Mouse (Mus musculus) liver, embryonic 14.5 days (tissue): ENCODE measurements at regions not wholly inside any gene's neighbourhood (a gene's known extent, or its start where the extent isn't known, plus 50 kb on each side); places are given as distances from the start of the nearest gene placed in this dataset.

Source experiments
- ATAC-seq: fragments of 200-750 bp; cut with Nextera tagmentation; 2 replicates; pipeline ENCODE4 v1.8.0; 2017; ENCODE audit warnings: moderate number of reproducible peaks, mild to moderate bottlenecking, moderate library complexity; ENCODE audit not compliant: insufficient read depth
- DNase-seq, 3 experiments: peaks; one replicate each; pipeline ENCODE4 v3.0.0-alpha.2; 2012 to 2013; ENCODE audit warnings: low read depth in 3 of 3, low spot score in 3 of 3
- H3K27ac ChIP-seq: fragments of 300-500 bp; sonication (generic); 2 replicates; pipeline ENCODE4 v1.5.1; 2014; ENCODE audit warnings: moderate library complexity, mild to moderate bottlenecking, control low read depth, inconsistent platforms
- H3K27me3 ChIP-seq: fragments of 300-500 bp; sonication (generic); 2 replicates; pipeline ENCODE4 v1.6.1; 2014; ENCODE audit warnings: mild to moderate bottlenecking, low read length, moderate library complexity; ENCODE audit not compliant: control insufficient read depth, insufficient read depth
- H3K36me3 ChIP-seq: fragments of 300-500 bp; sonication (generic); replicated peaks from 2 replicates; pipeline ENCODE4 v1.6.1; 2014; ENCODE audit warnings: low read depth; ENCODE audit not compliant: control insufficient read depth, insufficient read depth
- H3K4me1 ChIP-seq, 2 experiments: fragments of 200-500 bp in 1 of 2; fragments of 300-500 bp in 1 of 2; sonication (generic) in 1 of 2; replicated peaks; 2 replicates each; pipeline ENCODE4 v1.6.1; 2012 to 2014; ENCODE audit warnings: antibody characterized with exemption in 1 of 2, inconsistent platforms in 1 of 2, low read length in 1 of 2; ENCODE audit not compliant: control insufficient read depth in 2 of 2, insufficient read depth in 2 of 2
- H3K4me2 ChIP-seq: fragments of 300-500 bp; sonication (generic); 2 replicates; pipeline ENCODE4 v1.6.1; 2014; ENCODE audit warnings: low read depth, mild to moderate bottlenecking, control low read depth, moderate library complexity
- H3K4me3 ChIP-seq, 2 experiments: fragments of 200-500 bp in 1 of 2; fragments of 300-500 bp in 1 of 2; sonication (generic) in 1 of 2; 2 replicates each; pipeline ENCODE4 v1.5.1; 2012 to 2014; ENCODE audit warnings: low read depth in 2 of 2, low read length in 2 of 2, mild to moderate bottlenecking in 2 of 2, control low read depth in 1 of 2, inconsistent platforms in 1 of 2, moderate library complexity in 1 of 2; ENCODE audit not compliant: insufficient read depth in 1 of 2
- H3K9ac ChIP-seq: fragments of 300-500 bp; sonication (generic); replicated peaks from 2 replicates; pipeline ENCODE4 v1.6.1; 2014; ENCODE audit warnings: mild to moderate bottlenecking, control low read depth, moderate library complexity
- H3K9me3 ChIP-seq: fragments of 300-500 bp; sonication (generic); 2 replicates; pipeline ENCODE4 v1.6.1; 2016; ENCODE audit warnings: low read length, mixed read lengths; ENCODE audit not compliant: control insufficient read depth
- CTCF ChIP-seq: IDR thresholded peaks from 2 replicates; pipeline ENCODE4 v1.5.1; 2016; ENCODE audit warnings: antibody characterized with exemption, low read depth, control low read depth
- EP300 ChIP-seq: IDR thresholded peaks from 2 replicates; pipeline ENCODE4 v1.6.1; 2016; ENCODE audit warnings: antibody characterized with exemption, low read depth
- WGBS: fragments of 180-500 bp; shearing (Covaris S2); extraction: QIAGEN DNeasy Blood & Tissue Kit; methylation state at CpG from one replicate; pipeline ENCODE4 v1.1.7; 2014; ENCODE audit not compliant: insufficient replicate concordance; 5-methylcytosine and 5-hydroxymethylcytosine counted together

DNA sequence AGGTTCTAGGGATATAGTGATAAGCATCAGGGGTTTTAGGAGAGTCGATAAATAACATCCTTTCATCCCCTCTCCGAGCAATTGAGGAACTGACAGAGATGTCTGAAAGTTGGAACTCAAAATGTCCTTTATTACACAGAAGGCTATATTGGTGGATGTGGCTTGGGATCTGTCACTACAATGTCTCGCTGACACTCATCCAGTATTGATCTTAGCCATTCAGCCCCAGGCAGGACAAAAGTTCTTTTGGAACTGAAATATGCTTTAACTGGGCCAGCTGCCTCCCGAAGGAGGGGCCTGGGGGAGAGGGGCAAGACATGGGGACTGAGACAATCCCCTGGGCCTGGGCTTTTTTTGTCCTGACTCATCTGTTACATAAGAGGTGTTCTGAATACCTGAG, 85.2 kb upstream of the Atp6ap2 start:
- no peak overlapping the region for H3K27ac ChIP-seq
- H3K4me1 ChIP-seq: no peaks in the 10 kb centered on the region
- TF ChIP-seq CTCF (no peak), EP300 (no peak)
- no peak overlapping the region for H3K9ac ChIP-seq
- no peaks in the 10 kb centered on the region for H3K36me3 ChIP-seq
- no peaks in the 10 kb centered on the region for H3K9me3 ChIP-seq
- WGBS: 49% methylated on average over 4 of the region's 4 CpGs
- DNase-seq: no peak
- no peaks in the 10 kb centered on the region for H3K27me3 ChIP-seq
- H3K4me2 ChIP-seq: no peak overlapping the region
- no peak for ATAC-seq
- no peak overlapping the region for H3K4me3 ChIP-seq

- H3K9ac ChIP-seq: no peak overlapping the region
- TF ChIP-seq EP300 (no peak), CTCF (no peak)
- H3K4me1 ChIP-seq: no peaks in the 10 kb centered on the region
- H3K27ac ChIP-seq: no peak overlapping the region
- no peak for DNase-seq
- no peak for ATAC-seq
- no peaks in the 10 kb centered on the region for H3K36me3 ChIP-seq
- H3K27me3 ChIP-seq: no peaks in the 10 kb centered on the region
- no peaks in the 10 kb centered on the region for H3K9me3 ChIP-seq
- no peak overlapping the region for H3K4me3 ChIP-seq
- no peak overlapping the region for H3K4me2 ChIP-seq
- WGBS: 44% methylated on average over 1 of the region's 1 CpGs
These were observed 84.0 kb upstream of the Atp6ap2 start for GRCm38 (mm10) chrX:12503581-12503980.

- H3K27ac ChIP-seq: no peak overlapping the region
- TF ChIP-seq CTCF: no peak
- no peak for TF ChIP-seq EP300
- no peaks in the 10 kb centered on the region for H3K9me3 ChIP-seq
- DNase-seq (no peak), ATAC-seq (no peak)
- WGBS: 59% methylated on average over 3 of the region's 3 CpGs
- no peak overlapping the region for H3K4me3 ChIP-seq
- H3K4me1 ChIP-seq: no peaks in the 10 kb centered on the region
- H3K9ac ChIP-seq: no peak overlapping the region
- H3K36me3 ChIP-seq: no peaks in the 10 kb centered on the region
- no peak overlapping the region for H3K4me2 ChIP-seq
- no peaks in the 10 kb centered on the region for H3K27me3 ChIP-seq
These were observed 76.5 kb upstream of the Atp6ap2 start for GRCm38 (mm10) chrX:12511119-12511518.

- H3K4me2 ChIP-seq: no peak overlapping the region
- H3K4me1 ChIP-seq: no peaks in the 10 kb centered on the region
- ATAC-seq: no peak
- H3K9me3 ChIP-seq: no peaks in the 10 kb centered on the region
- H3K4me3 ChIP-seq: no peak overlapping the region
- H3K27ac ChIP-seq: no peak overlapping the region
- H3K9ac ChIP-seq: no peak overlapping the region
- WGBS: 80% methylated on average over 3 of the region's 3 CpGs
- TF ChIP-seq EP300: no peak
- no peak for TF ChIP-seq CTCF
- no peaks in the 10 kb centered on the region for H3K36me3 ChIP-seq
- no peak for DNase-seq
- H3K27me3 ChIP-seq: no peaks in the 10 kb centered on the region
These were observed 62.6 kb upstream of the Atp6ap2 start for GRCm38 (mm10) chrX:12525044-12525443.

DNA sequence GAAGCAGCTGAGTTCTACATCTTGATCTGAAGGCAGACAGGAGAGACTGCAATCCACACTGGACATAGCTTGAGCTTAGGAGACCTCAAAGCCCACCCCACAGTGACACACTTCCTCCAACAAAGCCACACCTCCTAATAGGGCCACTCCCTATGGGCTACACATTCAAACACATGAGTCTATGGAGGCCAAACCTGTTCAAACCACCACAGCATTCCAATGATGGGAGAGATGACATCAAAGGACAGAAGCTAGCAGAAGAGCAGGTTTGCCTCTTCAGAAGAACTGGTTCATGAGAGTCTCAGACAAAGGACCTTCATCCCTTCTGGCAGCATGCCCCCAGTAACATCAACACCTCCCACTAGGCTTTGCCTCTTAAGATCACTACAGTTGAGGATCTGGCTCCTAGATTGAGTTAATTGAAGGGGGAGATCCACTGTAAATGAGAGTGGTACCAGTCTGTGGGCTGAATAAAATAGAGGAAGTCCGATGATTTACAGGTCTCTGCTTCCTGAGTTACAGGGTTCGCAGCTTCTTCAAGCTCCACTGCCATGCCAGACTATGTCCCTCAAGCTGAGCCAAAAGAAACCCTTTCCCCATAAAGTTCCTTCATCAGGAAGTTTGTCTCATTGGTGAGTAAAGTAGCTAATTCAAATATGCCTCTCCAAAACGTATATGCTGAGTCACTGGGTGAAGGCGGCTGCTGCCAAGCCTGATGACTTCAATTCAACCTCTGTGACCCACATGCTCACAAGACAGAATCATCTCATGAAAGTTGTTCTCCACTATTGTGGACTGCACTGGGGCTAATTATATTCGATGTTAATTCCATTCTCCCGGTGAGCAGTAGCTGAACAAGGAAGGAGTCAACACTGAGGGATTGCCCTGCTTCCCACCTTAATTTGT, 56.9 kb upstream of the Atp6ap2 start:
- 32% methylated on average over 6 of the region's 6 CpGs for WGBS
- ATAC-seq: no peak
- Histone ChIP-seq H3K4me1 (no peaks in the 10 kb centered on the region), H3K9ac (no peak overlapping the region), H3K27ac (no peak overlapping the region), H3K36me3 (no peaks in the 10 kb centered on the region), H3K4me2 (no peak overlapping the region), H3K4me3 (no peak overlapping the region), H3K27me3 (no peaks in the 10 kb centered on the region), H3K9me3 (no peaks in the 10 kb centered on the region)
- no peak for TF ChIP-seq CTCF
- TF ChIP-seq EP300: no peak
- no peak for DNase-seq
